Mouse (Mus musculus) heart, postnatal 25 days (tissue): ENCODE measurements around the gene H2-Oa. TPM values are rescaled to one million over a fixed set of nuclear protein-coding genes. Genes with fewer than 3 reads are reported as not detected.

Source experiments
- DNase-seq: peaks from one replicate; pipeline ENCODE4 v3.0.0; 2022; ENCODE audit warnings: low spot score
- intact Hi-C: fragments of 180-260 bp; cut with DNase I; formaldehyde crosslinking; loops from one replicate; pipeline ENCODE4 v1.15.1; 2025
- total RNA-seq, 2 experiments: library from RNA; stranded (reverse); gene quantifications; 2 replicates each; pipeline ENCODE4 v1.2.3; 2021

H2-Oa gene
- total RNA-seq, 2 experiments from 2014 or later = not detected

GRCm38 (mm10) chr17:34098709-34099479 is 6.8 kb downstream of the H2-Oa start:
- no peak for DNase-seq
- intact Hi-C loops = no loop called here

DNA sequence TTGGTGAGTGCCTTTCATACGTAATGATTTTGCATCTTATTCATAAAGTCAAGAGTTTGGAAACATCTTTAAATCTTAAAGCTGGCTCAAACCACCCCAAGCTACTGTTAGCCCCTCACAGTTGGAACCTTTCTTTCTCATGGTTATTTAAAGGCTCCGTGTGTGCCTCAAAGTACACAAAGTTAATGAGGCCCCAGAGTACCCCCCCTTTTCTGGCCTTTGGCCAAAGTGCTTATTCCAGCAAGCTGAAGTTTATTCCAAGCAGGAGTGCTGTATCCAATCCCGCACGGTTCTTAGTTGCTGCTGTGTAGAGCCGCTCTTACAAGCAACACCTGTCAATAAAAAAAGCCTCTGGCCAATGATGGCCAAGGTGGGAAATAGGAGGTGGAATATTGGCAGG is 7.4 kb downstream of the H2-Oa start:
- intact Hi-C loops = no loop called here
- no peak for DNase-seq

DNA sequence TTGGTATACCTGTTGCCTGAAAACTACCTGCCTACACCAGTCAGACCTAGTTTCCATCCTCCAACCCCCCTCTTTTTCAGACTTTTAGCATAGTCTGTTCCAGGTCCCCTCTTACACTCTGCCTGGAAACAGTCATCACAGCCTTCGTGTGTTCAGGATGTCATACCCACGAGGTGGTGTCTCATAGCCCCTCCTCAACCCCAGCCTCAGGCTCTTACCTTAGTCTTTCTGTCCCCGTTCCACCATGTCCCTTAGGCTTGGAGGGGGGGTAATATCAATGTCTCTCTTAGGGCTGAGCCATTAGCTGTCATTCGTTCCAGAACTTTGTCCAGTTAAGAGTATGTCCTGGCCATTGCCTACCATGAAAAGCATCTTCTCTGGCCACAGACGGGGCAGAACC is 9.0 kb downstream of the H2-Oa start:
- intact Hi-C loops = loop anchor here (2.0 to 5.0 kb wide), 2 partner anchors 36 to 68 kb away; no protein-coding TSS in a partner anchor
- no peak for DNase-seq

DNA sequence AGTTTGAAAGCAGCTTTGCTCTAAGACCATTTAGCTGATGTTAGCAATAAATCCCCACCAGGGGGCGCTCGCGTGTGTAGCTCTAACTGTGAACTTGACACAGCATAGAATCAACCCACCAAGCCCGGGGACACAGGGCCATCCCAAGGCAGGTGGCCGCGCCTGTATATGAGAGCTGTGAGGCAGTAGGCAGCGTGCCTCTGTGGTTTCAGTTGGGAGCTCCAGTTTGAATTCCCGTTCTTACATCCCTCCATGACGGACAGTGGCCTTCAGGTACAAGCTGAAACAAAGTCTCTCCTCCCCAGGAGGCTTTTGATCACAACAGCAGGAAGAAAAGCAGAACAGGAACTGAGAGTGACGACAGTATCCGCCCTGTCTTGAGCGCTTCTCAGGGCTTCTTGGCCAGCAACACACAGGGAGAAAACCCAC is 9.5 kb downstream of the H2-Oa start:
- intact Hi-C loops = loop anchor here (2.0 to 5.0 kb wide), 2 partner anchors 36 to 67 kb away; no protein-coding TSS in a partner anchor
- peak; percentile 77 for DNase-seq

DNA sequence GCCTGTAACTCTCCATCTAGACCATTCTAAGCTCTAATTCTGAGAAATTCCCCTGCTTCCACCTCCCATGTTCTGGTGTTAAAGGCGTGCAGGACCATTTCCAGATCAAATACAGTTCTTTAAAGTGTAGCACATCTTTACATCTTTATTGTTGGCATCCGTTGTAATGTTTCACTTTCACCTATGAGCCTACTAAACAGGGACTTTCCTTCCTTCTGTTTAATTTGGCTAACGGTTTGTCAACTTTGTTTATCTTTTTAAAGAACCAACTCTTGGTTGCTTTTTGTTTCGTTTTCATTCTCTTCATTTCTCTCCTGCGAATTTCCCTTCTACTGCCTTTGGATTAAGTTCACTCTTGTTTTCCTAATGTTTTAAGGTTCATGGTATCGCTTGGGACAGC is 10.7 kb downstream of the H2-Oa start:
- intact Hi-C loops = loop anchor here (5.0 kb wide), 1 partner anchor 34 kb away; no protein-coding TSS in a partner anchor
- no peak for DNase-seq

DNA sequence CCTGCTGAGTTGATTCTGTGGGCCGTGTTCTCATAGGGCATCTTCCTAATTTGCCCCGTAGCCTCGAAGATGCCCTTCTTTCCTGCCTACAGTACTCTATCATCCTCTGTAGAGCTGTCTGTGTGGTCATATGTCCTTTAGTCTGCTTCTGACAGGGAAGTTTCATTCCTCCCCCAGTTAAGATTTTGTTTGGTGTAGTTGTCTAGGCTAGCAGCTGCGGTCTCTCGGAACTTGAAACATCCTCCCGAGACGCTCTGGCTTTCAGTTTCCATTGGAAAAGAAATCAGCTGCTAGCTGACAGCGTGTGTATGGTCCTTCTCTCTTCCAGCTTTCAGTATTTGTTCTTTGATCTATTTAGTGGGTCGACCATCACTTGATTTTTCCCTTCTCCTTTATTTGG is 12.7 kb downstream of the H2-Oa start:
- intact Hi-C loops = loop anchor here (5.0 kb wide), 1 partner anchor 32 kb away; no protein-coding TSS in a partner anchor
- no peak for DNase-seq

DNA sequence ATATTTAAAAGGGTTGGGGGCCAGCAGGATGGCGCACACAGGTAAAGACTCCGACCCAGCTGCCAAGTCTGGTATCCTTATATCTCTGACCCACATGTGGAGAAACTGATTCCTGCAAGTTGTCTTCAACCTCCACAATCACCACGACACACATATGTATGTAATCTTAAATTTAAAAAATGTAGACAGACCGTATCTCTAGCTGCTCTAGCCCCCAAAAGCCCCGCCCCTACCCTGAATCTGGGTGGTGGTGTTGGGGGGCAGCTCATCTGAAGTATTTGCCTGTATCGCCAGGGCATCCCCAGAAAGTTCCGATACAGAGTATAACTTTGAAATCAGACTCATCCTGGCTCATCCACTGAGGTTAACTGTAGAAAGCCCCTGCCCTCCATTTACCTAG is 14.4 kb downstream of the H2-Oa start:
- intact Hi-C loops = no loop called here
- no peak for DNase-seq

- DNase-seq = no peak
- intact Hi-C loops = no loop called here
These were observed 15.1 kb downstream of the H2-Oa start for GRCm38 (mm10) chr17:34107109-34107867.

GRCm38 (mm10) chr17:34108460-34108859 is 16.3 kb downstream of the H2-Oa start:
- intact Hi-C loops = no loop called here
- DNase-seq = no peak

DNA sequence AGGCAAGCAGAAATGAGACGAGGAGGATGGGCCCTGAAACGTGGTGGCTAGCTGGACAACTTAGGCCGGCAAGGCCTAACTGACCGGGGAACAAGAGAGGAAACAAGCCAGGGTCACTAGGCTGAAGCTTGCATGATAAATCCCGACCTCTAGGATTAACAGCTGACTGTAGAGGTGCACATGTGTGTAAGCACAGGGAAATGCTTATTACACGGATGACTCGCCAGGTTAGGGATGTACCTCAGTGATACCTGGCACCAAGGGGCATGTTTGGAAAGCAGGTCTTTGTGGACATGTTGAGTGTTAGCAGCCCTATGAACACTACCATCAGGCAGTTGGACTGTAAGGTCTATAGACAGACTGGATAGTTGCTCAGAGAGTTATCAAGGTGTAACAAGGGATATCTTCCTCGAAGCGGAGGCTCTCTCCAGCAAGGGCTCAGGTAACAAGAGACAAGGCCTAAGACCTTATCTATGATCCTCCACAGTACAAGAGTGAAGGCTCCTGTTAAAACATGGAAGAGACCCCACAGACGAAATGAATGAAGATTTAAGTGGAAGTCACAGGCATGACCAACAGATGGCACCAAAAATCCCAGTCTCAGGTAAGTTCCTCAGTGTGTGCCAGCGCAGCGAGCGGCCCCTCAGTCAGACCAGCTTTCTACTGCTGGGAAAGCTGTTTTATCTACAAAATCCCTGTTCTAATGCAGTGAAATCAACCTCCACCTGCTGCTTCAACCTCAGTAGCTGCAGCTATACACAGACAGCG is 17.1 kb downstream of the H2-Oa start:
- DNase-seq = no peak
- intact Hi-C loops = no loop called here

- no peak for DNase-seq
- intact Hi-C loops = no loop called here
These were observed 17.7 kb downstream of the H2-Oa start for GRCm38 (mm10) chr17:34109806-34110195.

DNA sequence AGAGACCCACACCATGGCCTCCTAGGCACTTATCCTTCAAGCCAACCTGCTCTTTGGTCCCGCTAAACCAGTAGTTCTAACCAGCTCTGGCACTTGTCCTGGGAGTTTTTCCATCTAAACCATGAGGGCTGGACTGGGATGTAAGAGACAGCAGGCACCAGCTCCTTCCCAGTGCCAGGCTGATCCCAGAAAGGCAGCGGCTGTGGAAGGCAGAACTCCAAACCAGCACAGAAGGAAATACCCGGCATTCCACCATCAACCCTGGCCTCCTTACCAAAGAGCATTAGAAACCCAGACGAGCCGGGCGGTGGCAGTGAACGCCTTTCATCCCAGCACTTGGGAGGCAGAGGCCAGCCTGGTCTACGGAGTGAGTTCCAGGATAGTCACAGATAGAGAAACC is 18.2 kb downstream of the H2-Oa start:
- intact Hi-C loops = no loop called here
- DNase-seq = no peak

GRCm38 (mm10) chr17:34114114-34114513 is 22.0 kb downstream of the H2-Oa start:
- no peak for DNase-seq
- intact Hi-C loops = no loop called here

GRCm38 (mm10) chr17:34116736-34117370 is 24.7 kb downstream of the H2-Oa start:
- intact Hi-C loops = loop anchor here (5.0 kb wide), 1 partner anchor 90 kb away; the partner anchor contains the start of gene H2-Ke6
- DNase-seq = no peak

DNA sequence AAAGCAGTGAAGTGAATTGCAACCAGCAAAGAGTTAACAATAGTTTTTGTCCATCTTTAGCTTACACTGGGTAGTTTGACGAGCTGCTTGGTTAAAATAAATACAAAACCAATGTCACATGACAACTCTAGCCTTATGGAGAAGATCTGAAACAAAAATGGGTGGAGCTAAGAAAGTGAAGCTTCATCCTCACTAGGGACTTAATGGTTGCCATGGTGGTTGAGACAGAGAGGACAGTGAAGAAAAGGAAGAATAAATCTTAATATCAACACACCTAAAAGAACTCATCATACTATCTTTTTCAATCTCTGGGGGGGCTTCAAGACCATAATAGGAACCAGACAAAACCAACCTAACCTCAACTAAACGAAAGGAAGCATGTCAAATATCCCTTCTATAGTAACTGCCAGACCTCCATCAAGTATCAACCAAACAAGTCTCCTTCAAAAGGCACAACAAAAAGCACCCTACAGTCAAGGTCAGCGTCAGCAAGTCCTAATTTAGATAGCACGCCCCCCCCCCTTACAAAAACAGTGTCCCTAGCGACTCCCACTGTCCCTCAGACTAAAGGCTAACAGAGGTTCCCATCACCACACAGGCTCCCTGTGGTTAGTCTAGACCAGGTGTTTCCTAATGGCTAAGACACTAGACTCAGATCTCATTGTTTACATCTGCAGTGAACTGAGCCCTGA is 25.4 kb downstream of the H2-Oa start:
- no peak for DNase-seq
- intact Hi-C loops = loop anchor here (5.0 kb wide), 1 partner anchor 90 kb away; the partner anchor contains the start of gene H2-Ke6

DNA sequence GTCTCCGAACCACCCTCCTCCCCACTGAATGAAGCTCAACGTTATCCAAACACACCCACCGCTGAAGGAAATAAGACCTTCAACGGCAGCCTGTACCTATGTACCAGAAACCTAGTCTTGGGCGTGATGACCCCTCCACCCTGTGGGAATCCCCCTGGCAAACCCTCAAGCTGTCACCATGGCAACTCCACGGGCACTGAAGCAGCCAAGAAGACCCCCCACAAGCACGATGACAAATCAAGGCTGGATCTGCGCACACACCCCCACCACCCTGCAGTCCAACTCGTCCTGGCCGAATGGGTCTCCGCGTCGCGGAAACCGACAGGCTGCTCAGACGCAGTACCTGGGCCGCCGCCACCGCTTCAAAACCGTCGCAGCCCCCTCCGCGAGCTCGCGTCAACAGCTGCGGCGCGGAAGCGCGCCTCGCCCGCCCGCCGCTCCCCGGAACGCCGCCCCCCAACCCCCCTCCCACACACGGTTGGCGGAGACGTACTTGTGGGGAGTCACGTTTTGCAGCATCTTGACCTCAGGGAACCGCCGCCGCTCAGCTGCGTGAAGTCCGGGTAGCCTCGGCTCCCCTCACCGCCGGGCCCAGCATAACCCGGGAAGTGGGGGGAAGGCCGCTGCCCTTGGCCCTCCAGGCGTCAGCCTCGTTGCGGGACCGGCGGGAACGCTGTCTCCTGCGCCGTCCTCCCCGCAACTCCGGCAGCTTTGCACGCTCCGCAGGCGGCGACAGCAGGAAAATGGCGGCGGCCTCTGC is 26.2 kb downstream of the H2-Oa start:
- DNase-seq = no peak

DNA sequence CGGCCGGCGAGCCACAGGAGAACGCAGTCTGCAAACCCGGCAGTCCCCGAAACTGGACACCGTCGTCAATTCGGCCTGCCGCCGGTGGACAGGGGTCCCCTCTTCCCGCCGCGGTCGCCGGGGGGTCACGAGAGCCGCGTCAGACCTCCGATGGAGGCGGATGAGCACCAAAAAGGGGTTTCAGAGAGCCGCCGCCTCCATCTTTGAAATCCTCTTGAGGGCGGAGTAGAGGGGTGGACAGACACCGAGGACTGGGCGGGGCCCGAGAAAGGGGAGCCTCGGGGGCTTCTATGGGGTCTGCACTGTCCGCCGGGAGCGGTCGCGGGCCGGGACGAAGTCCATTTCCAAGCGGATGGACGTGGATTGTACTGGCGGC is 26.7 kb downstream of the H2-Oa start:
- intact Hi-C loops = loop anchor here (5.0 kb wide), 1 partner anchor 92 kb away; the partner anchor contains the start of gene H2-Ke6
- no peak for DNase-seq

More for the DNA sequence above, 26.2 kb downstream of the H2-Oa start:
- intact Hi-C loops = loop anchor here (5.0 kb wide), 1 partner anchor 91 kb away; the partner anchor contains the start of gene H2-Ke6
